Mouse (Mus musculus) hindbrain, embryonic 13.5 days (tissue): ENCODE measurements around the gene Mrpl51. TPM values are rescaled to one million over a fixed set of nuclear protein-coding genes. Genes with fewer than 3 reads are reported as not detected.
A peak's percentile ranks its signal among the peaks of the same experiment; 100 is the strongest.

Experiments
- ATAC-seq: fragments of 200-750 bp; cut with Nextera tagmentation; 2 replicates; pipeline ENCODE4 v1.8.0; 2017; ENCODE audit warnings: moderate TSS enrichment; ENCODE audit not compliant: low FRiP score
- H3K27ac ChIP-seq: fragments of 300-500 bp; sonication (generic); 2 replicates; pipeline ENCODE4 v1.5.1; 2015; ENCODE audit warnings: inconsistent platforms, mild to moderate bottlenecking, moderate library complexity
- H3K27me3 ChIP-seq: fragments of 300-500 bp; sonication (generic); 2 replicates; pipeline ENCODE4 v1.6.1; 2015; ENCODE audit warnings: mild to moderate bottlenecking, inconsistent platforms
- H3K36me3 ChIP-seq: fragments of 300-500 bp; sonication (generic); 2 replicates; pipeline ENCODE4 v1.6.1; 2015; ENCODE audit warnings: mild to moderate bottlenecking, inconsistent platforms
- H3K4me1 ChIP-seq: fragments of 300-500 bp; sonication (generic); replicated peaks from 2 replicates; pipeline ENCODE4 v1.6.1; 2015; ENCODE audit warnings: inconsistent platforms
- H3K4me2 ChIP-seq: fragments of 300-500 bp; sonication (generic); 2 replicates; pipeline ENCODE4 v1.6.1; 2015; ENCODE audit warnings: inconsistent platforms, mild to moderate bottlenecking, moderate library complexity
- H3K4me3 ChIP-seq: fragments of 300-500 bp; sonication (generic); 2 replicates; pipeline ENCODE4 v1.5.1; 2015; ENCODE audit warnings: mild to moderate bottlenecking, inconsistent platforms
- H3K9ac ChIP-seq: fragments of 300-500 bp; sonication (generic); 2 replicates; pipeline ENCODE4 v1.6.1; 2015; ENCODE audit warnings: mild to moderate bottlenecking, inconsistent platforms
- H3K9me3 ChIP-seq: fragments of 300-500 bp; sonication (generic); 2 replicates; pipeline ENCODE4 v1.6.1; 2016; ENCODE audit warnings: inconsistent platforms
- WGBS: fragments of 180-500 bp; shearing (Covaris S2); methylation state at CpG from one replicate; pipeline ENCODE4 v1.1.7; 2015; 5-methylcytosine and 5-hydroxymethylcytosine counted together
- polyA plus RNA-seq: library from polyadenylated mRNA; unstranded; fragments of >200 nt; fragmentation: Nextera tagmentation; extraction: Ambion mirVana; gene quantifications from 2 replicates; pipeline ENCODE4 v1.2.1, GENCODE M21; 2015

Mrpl51 gene
- 158 and 164 TPM in 2 replicates for polyA plus RNA-seq

- peak within 1 kb of the TSS; percentile 99 for H3K27ac ChIP-seq
- WGBS = under 1% methylated on average over 54 of the region's 54 CpGs
- H3K4me2 ChIP-seq = peak within 1 kb of the TSS; percentile 67
- H3K4me1 ChIP-seq = peaks cover 32% of the 10 kb centered on the region
- H3K4me3 ChIP-seq = peak within 1 kb of the TSS; percentile 70
- H3K27me3 ChIP-seq = no peaks in the 10 kb centered on the region
- peaks cover 59% of the 10 kb centered on the region for H3K36me3 ChIP-seq
- ATAC-seq = peak; percentile 97
- H3K9ac ChIP-seq = peak within 1 kb of the TSS; percentile 82
- no peaks in the 10 kb centered on the region for H3K9me3 ChIP-seq
Observed at GRCm38 (mm10) chr6:125191332-125192015, at the start of gene Mrpl51, which contains the start of gene Ncapd2. Gene Mrpl51 (plus strand): TSS chr6:125191801. Gene Ncapd2 (minus strand): TSS chr6:125191701.

DNA sequence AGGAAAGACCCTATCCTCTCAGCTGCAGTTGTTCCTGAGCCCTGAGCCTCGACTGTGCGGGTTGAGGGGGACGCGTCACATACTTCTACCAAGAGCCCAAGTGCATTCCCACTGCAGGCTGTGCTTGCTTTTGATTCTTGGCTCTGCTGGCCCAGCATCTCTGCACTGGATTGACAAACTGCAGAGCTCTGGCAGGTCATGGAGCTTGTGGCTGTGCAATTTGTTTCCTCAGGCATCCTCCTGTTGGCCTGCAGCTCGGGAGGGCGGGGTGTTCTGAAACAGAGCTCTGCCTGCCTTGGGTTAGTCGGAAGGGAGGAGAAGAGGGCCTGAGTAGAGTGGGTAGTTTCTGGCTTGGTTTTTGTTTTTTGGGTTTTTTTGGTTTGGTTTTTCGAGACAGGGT is 49.2 kb upstream of the Mrpl51 start:
- Histone ChIP-seq H3K9ac (no peak overlapping the region), H3K27me3 (no peaks in the 10 kb centered on the region), H3K36me3 (peaks cover 60% of the 10 kb centered on the region), H3K4me3 (no peak overlapping the region), H3K27ac (no peak overlapping the region), H3K4me1 (peaks cover 25% of the 10 kb centered on the region), H3K9me3 (no peaks in the 10 kb centered on the region), H3K4me2 (no peak overlapping the region)
- 95% methylated on average over 8 of the region's 8 CpGs for WGBS
- no peak for ATAC-seq

- 85% methylated on average over 3 of the region's 3 CpGs for WGBS
- H3K4me3 ChIP-seq = no peak overlapping the region
- no peaks in the 10 kb centered on the region for H3K27me3 ChIP-seq
- no peaks in the 10 kb centered on the region for H3K9me3 ChIP-seq
- H3K9ac ChIP-seq = no peak overlapping the region
- ATAC-seq = no peak
- peaks cover 32% of the 10 kb centered on the region for H3K4me1 ChIP-seq
- no peak overlapping the region for H3K4me2 ChIP-seq
- H3K36me3 ChIP-seq = peaks cover 53% of the 10 kb centered on the region
- H3K27ac ChIP-seq = no peak overlapping the region
Observed at GRCm38 (mm10) chr6:125143128-125143527, 48.5 kb upstream of the Mrpl51 start.

DNA sequence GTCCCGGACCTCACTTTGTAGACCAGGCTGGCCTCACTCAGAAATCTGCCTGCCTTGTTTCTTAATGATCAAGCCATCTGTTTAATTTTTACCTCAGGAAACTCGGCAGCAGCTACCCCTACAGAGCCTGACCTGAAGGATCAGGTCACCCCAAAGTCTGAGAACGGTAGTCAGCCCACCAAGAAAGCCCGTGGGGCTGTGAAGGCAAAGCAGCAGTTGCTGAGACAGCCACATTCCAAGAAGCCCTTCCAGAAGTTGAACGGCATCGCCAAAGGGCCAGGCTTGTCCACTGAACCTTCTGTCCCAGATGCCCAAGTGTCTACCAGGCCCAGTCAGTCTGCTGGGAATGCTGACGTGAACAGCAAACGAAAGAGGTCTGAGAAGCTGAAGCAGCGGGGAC is 47.7 kb upstream of the Mrpl51 start:
- H3K9me3 ChIP-seq = no peaks in the 10 kb centered on the region
- no peak overlapping the region; the same call in 1 of the 2 replicates for H3K27ac ChIP-seq
- no peak overlapping the region for H3K4me3 ChIP-seq
- no peaks in the 10 kb centered on the region for H3K27me3 ChIP-seq
- H3K4me1 ChIP-seq = peaks cover 40% of the 10 kb centered on the region
- 86% methylated on average over 9 of the region's 9 CpGs for WGBS
- no peak overlapping the region for H3K4me2 ChIP-seq
- H3K9ac ChIP-seq = no peak overlapping the region
- ATAC-seq = no peak
- H3K36me3 ChIP-seq = peaks cover 46% of the 10 kb centered on the region

DNA sequence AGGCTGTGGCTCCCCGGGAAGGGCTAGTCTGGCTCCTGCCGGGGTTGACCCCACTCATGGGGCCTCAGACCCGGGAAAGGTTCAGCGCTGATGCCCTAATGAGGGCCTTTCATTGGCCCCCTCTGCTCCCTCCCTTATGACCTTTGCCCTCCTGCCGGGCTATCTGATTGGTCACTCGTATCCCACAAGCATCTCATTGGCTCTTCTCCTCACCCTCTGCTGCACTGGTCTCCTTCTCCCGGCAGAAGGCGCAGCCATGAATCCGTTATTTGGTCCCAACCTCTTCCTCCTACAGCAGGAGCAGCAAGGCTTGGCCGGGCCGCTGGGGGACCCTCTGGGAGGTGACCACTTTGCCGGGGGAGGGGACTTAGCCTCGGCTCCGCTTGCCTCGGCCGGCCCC is 46.6 kb upstream of the Mrpl51 start, which contains the start of gene Iffo1:
Gene Iffo1, plus strand, starts transcription at position 241 of the 400 bp plus-strand sequence.
- Histone ChIP-seq H3K36me3 (peaks cover 42% of the 10 kb centered on the region), H3K4me2 (peak within 1 kb of the TSS; percentile 95), H3K4me3 (peak within 1 kb of the TSS; percentile 90), H3K4me1 (peaks cover 49% of the 10 kb centered on the region), H3K9ac (peak within 1 kb of the TSS; percentile 97), H3K27me3 (no peaks in the 10 kb centered on the region), H3K27ac (peak within 1 kb of the TSS; percentile 95), H3K9me3 (no peaks in the 10 kb centered on the region)
- 0% methylated on average over 16 of the region's 16 CpGs for WGBS
- ATAC-seq = peak; percentile 95

GRCm38 (mm10) chr6:125145479-125145951 is 46.1 kb upstream of the Mrpl51 start:
- no peaks in the 10 kb centered on the region for H3K9me3 ChIP-seq
- H3K27me3 ChIP-seq = no peaks in the 10 kb centered on the region
- peak; percentile 79 for ATAC-seq
- peak overlapping the region; percentile 95 for H3K27ac ChIP-seq
- H3K36me3 ChIP-seq = peaks cover 38% of the 10 kb centered on the region
- peak overlapping the region; percentile 95 for H3K4me2 ChIP-seq
- H3K9ac ChIP-seq = peak overlapping the region; percentile 97
- under 1% methylated on average over 31 of the region's 35 CpGs for WGBS
- H3K4me1 ChIP-seq = peaks cover 49% of the 10 kb centered on the region
- H3K4me3 ChIP-seq = peak overlapping the region; percentile 90

DNA sequence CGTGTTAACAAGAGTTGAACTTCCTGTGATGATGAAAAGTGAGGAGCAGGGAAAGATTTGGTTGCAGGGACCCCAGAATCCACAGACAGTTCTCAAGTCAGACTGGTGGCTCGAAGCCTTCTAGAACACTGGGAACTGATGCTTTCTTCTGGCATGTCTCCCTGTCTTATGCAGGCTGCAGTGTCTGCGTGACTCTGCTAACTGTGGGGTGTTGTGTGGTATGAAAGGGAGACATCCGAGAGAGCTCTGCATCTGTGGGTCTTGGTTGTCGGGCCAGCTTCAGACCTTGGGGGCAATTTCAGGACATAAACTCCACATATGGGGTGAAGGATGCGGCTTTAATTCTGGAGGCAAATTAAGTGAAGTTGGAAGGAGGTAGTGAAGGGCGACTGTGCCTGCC is 45.5 kb upstream of the Mrpl51 start:
- H3K9me3 ChIP-seq = no peaks in the 10 kb centered on the region
- H3K27me3 ChIP-seq = no peaks in the 10 kb centered on the region
- peak overlapping the region; percentile 90 for H3K4me3 ChIP-seq
- H3K4me1 ChIP-seq = peaks cover 49% of the 10 kb centered on the region
- H3K9ac ChIP-seq = peak overlapping the region; percentile 97
- no peak for ATAC-seq
- WGBS = 50% methylated on average over 7 of the region's 7 CpGs
- no peak overlapping the region; the same call in 1 of the 2 replicates for H3K27ac ChIP-seq
- H3K36me3 ChIP-seq = peaks cover 33% of the 10 kb centered on the region
- H3K4me2 ChIP-seq = peak overlapping the region; percentile 95

- Histone ChIP-seq H3K9me3 (no peaks in the 10 kb centered on the region), H3K4me3 (peak overlapping the region; percentile 90), H3K27me3 (no peaks in the 10 kb centered on the region), H3K36me3 (peaks cover 32% of the 10 kb centered on the region), H3K27ac (peak overlapping the region; percentile 44), H3K4me2 (peak overlapping the region; percentile 95), H3K9ac (peak overlapping the region; percentile 97), H3K4me1 (peaks cover 49% of the 10 kb centered on the region)
- 70% methylated on average over 4 of the region's 4 CpGs for WGBS
- ATAC-seq = no peak
Observed at GRCm38 (mm10) chr6:125146797-125147196, 44.8 kb upstream of the Mrpl51 start.

- Histone ChIP-seq H3K9ac (peak overlapping the region; percentile 97), H3K4me1 (peaks cover 51% of the 10 kb centered on the region), H3K27me3 (no peaks in the 10 kb centered on the region), H3K4me2 (peak overlapping the region; percentile 95), H3K4me3 (peak overlapping the region; percentile 90), H3K9me3 (no peaks in the 10 kb centered on the region), H3K36me3 (peaks cover 32% of the 10 kb centered on the region), H3K27ac (peak overlapping the region; percentile 44)
- WGBS = 35% methylated on average over 10 of the region's 10 CpGs
- ATAC-seq = no peak
Observed at GRCm38 (mm10) chr6:125147329-125147728, 44.3 kb upstream of the Mrpl51 start.

DNA sequence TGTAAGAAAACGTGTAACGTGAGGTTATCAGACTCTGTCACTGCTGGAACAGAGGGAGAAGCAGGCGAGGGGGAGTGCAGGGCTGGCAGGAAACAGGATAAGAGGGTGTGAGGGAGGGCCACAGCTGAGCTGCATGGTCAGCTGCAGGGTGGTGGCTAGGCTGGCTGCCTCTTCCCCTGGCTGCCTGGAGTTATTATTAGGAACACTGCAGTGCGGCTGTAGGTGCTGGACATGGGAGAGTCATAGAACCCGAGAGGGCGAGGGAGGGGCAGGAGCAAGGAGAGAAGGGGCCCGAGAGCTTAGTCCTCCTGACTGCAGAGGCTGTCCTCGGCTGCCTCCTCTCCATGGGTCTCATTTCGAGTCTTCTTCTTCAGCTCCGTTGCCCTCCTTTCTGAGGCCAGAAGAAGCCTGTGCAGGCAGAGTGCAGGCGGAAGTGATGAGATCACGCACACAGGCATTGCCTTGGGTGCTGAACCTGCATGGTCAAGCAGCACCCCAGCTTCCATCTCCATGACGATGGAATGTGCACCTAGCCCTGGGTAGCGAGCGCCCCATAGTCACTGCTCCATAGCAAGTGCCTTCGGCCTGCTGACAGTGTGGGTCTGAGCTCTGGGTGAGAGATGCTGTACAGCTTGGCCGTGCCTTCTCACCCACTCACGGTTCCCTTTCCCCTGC is 43.2 kb upstream of the Mrpl51 start:
- Histone ChIP-seq H3K9ac (peak overlapping the region; percentile 97), H3K27ac (peak overlapping the region; percentile 26), H3K36me3 (peaks cover 40% of the 10 kb centered on the region), H3K4me3 (peak overlapping the region; percentile 8; the same call in 1 of the 2 replicates), H3K27me3 (no peaks in the 10 kb centered on the region), H3K4me1 (peaks cover 53% of the 10 kb centered on the region), H3K4me2 (peak overlapping the region; percentile 95), H3K9me3 (no peaks in the 10 kb centered on the region)
- no peak for ATAC-seq
- 69% methylated on average over 18 of the region's 18 CpGs for WGBS

DNA sequence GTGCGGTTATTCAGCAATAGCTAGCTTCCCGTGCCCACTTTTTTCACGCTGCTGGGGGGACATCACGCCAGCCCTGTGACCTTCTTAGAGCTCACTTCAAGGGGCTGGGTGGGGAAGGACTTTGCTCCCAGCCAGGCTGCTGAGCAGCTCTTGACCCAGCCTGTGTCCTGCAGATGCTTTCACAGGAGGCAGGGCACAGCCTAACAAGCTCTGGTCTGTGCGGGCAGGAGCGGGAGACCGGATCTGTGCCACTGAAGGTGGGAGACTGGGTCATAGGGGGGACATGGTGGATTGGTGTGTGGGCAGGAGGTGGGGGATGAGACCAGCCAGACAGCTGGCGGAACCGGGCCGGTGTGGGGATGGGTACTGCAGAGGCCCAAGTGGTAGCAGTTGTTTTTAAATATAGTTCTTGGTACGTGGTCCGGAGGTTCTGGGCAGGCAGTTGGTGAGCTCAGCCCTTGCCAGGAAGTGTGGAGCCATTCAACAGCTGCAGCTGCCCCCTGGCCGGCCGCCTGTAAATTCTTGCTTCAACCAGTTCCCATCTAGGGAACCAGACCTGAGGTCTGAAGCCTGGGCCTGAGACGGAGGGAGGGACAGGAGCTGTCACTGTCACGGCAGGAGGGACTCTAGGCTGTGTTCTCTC is 42.6 kb upstream of the Mrpl51 start:
- 73% methylated on average over 16 of the region's 16 CpGs for WGBS
- Histone ChIP-seq H3K4me1 (peaks cover 53% of the 10 kb centered on the region), H3K4me2 (peak overlapping the region; percentile 95), H3K9ac (peak overlapping the region; percentile 97), H3K27me3 (no peaks in the 10 kb centered on the region), H3K27ac (peak overlapping the region; percentile 26), H3K4me3 (peak overlapping the region; percentile 8; the same call in 1 of the 2 replicates), H3K9me3 (no peaks in the 10 kb centered on the region), H3K36me3 (peaks cover 42% of the 10 kb centered on the region)
- ATAC-seq = no peak

GRCm38 (mm10) chr6:125149569-125149950 is 42.0 kb upstream of the Mrpl51 start:
- Histone ChIP-seq H3K4me3 (no peak overlapping the region), H3K36me3 (peaks cover 40% of the 10 kb centered on the region), H3K9ac (peak overlapping the region; percentile 97), H3K4me2 (no peak overlapping the region), H3K27me3 (no peaks in the 10 kb centered on the region), H3K4me1 (peaks cover 50% of the 10 kb centered on the region), H3K9me3 (no peaks in the 10 kb centered on the region), H3K27ac (no peak overlapping the region)
- no peak for ATAC-seq
- WGBS = 69% methylated on average over 6 of the region's 7 CpGs
